Mouse (Mus musculus): ENCODE measurements at regions not wholly inside any gene's neighbourhood (a gene's known extent, or its start where the extent isn't known, plus 50 kb on each side); places are given as distances from the start of the nearest gene placed in this dataset.

- no peak for DNase-seq
Observed at GRCm38 (mm10) chr4:81005507-81006328, 95.3 kb downstream of the Lurap1l start.

- DNase-seq = no peak
Observed at GRCm38 (mm10) chr4:81006546-81006945, 96.1 kb downstream of the Lurap1l start.

- DNase-seq = no peak
Observed at GRCm38 (mm10) chr4:81021850-81022249, 111.4 kb downstream of the Lurap1l start.

- no peak for DNase-seq
Observed at GRCm38 (mm10) chr4:81023436-81023983, 113.1 kb downstream of the Lurap1l start.

GRCm38 (mm10) chr4:81027558-81027957 is 117.1 kb downstream of the Lurap1l start:
- DNase-seq = no peak

GRCm38 (mm10) chr4:81030671-81031070 is 120.2 kb downstream of the Lurap1l start:
- DNase-seq = no peak

DNA sequence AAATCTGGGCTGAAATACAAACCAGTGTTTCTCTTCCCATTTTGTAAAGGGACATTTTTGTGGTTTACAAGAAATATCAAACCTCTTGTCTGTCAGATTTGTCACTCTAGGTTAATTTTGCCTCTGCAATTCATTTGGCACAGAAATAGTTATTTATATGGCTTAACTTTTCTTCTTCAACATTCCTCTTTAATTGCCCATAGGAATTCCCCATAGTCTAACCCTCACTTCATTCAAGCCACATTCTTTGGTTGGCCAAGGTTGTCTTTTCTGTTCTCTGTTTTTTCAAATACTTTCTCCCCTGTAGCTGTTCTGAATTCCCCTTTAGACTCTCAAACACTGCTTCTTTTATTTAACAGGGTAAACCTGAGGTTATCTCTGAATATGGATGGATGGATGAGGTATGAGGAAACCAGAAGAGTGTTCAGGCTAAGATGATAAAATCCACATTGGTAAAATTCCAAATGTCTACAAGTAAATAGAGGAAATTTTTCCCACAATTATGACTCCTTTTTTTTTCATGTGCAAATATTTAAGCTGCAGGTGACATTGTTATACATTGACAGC is 127.0 kb downstream of the Lurap1l start:
- DNase-seq = no peak

GRCm38 (mm10) chr4:81058227-81058626 is 147.8 kb downstream of the Lurap1l start:
- DNase-seq = no peak

DNA sequence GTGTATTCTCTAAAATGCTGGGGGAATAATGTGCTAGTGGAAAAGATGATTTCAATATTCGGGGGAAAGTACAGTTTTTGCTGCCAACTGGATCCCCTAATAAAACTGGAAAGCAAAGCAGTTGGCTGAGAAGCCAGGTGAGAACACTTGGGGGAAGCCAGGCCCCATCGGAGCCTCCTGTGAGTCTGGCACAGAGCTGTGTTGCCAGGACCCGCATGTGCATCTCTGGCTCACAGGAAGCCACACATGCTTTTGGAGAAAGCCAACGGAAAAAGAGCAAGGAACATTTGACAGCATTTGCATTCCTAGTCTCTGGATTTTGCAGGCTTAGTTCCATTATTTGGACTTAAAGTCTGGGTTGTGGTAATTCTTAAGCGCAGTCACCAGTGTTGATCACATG is 148.4 kb downstream of the Lurap1l start:
- DNase-seq = no peak

DNA sequence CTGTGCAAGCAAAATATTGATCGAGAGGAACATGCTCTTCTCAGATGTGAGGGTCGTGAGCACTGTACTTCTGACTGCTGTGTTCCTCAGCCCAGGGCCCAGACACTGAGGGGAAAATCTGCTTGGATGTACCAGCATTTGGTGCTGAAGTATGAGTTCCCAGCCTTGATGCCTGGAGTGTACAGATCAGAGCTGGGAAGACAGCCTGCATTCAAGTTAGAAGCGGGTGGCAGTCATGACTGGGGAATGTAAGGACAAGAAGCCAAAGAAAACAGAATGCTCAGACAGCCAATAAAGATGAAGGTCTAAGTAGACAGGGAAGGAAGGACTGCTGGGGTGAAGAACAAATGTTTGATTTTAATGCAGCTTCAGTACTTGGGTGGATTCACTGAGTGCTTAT is 148.9 kb downstream of the Lurap1l start:
- DNase-seq = no peak

DNA sequence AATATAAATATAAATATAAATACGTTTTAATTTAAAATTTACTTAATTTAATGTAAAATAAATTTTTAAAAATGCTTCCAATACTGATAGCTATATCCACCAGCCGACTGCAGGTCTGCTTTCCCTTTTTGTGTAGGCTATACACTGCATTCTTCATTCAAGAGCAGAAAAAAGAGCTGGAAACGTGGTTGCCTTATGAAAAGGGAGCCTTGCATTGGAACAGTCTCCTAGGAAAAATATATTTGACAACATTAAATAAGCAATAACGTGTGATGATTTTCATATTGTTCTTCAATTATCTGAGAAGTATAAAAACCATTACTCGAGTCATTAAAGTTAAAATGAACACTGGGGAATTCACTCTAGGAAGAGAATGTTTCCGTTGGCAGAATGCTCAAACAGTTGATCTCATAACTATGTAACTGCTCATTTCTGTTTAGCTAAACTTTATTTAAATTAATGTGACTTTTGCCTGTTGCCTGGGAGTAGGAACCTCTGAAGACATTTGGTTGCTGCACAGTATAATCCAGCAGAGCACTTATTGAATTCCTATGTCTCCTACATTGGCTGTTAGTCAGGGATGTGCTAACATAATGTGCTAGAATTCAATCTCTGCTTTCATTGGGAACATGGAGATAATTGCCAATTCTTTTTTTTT is 172.0 kb downstream of the Lurap1l start:
- no peak for DNase-seq

GRCm38 (mm10) chr4:81085188-81085587 is 174.7 kb downstream of the Lurap1l start:
- DNase-seq = no peak

GRCm38 (mm10) chr4:81096581-81096980 is 186.1 kb downstream of the Lurap1l start:
- DNase-seq = no peak

GRCm38 (mm10) chr4:81097597-81097996 is 187.2 kb downstream of the Lurap1l start:
- no peak for DNase-seq

- DNase-seq = no peak
Observed at GRCm38 (mm10) chr4:81101049-81101448, 190.6 kb downstream of the Lurap1l start.

DNA sequence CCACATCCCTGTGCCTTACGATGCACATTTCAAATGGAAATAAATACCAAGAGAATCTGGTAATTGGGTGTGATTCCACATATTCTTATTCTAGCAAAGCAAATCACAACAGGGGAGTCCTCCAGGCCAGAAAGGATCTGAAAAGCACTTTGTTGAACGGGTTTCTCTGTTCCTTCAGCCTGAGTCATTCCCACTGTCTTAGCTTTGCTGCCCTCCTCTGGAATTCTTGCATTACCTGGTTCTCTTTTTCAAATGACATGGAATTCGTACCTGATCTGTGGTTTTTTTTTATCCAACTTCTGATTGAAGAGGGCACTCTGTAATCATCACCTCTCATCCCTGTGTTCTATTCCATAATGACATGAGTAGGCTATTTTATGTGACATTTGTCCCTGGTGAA is 200.9 kb downstream of the Lurap1l start:
- DNase-seq = no peak

DNA sequence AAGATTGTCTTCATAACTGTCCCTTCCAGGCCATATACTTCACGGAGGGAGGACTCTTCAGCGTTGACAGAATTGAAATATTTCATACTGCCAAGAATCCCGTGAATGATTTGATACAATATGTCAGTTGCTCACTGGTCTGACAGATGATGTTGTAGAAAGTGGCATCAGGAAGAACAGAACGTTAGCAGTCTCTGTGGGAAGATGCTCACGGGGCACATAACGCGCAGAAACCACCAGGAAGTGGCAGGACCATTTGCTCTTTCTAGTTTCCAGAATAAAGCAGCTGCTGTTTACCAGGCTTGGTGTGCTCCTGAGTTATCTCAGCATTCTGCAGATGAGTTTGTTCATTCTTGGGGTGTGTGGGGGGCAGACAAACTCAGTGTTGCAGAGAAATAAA is 206.0 kb downstream of the Lurap1l start:
- no peak for DNase-seq

GRCm38 (mm10) chr4:81124155-81124554 is 213.7 kb downstream of the Lurap1l start:
- no peak for DNase-seq

DNA sequence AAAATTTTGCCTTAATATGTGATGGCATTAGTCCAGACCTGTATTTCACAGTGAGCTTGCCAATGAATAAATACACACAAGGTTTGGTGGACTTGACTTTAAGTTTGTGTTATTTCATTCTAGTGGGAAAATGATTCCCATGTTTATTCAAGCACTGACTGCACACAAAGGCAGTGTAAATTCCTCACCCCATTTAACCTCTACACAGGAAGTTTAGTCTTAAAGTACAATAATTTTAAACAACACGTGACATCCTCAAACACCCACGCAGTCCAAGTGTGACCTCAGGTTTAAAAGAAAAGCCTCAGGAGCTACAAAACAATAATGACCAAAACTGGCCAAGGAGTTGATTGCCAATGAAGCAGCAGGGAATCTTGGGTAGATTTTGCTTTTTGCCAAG is 219.4 kb downstream of the Lurap1l start:
- no peak for DNase-seq

- DNase-seq = no peak
Observed at GRCm38 (mm10) chr4:81173111-81173510, 262.7 kb downstream of the Lurap1l start.

DNA sequence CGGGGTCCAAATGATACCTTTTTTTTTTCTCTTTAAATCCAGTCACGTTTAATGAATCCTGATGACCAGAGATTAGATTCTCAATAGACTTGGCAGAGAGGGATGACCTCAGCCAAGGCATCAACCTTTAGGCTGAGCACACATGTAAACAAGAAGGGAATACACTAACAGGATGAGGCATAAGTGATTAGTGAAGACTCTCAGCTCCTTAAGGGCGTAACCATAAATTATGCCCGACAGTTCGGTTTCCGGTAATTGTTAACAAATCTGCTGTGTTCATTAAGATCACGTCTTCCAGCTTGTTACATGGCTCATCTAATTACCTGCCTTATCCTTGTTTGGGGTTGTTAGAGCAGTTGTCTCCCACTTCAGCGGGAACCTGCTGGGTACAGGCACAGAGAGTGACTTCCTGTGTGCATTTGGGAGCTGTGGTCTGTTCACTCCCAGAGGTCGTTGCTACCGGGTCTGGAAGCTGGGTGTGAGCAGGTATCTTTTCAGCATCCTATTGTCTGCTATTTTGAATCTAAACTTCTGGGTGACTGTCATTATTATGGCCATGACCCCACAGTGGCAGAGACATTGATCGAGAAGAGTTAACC is 265.1 kb downstream of the Mpdz start:
- DNase-seq = no peak

DNA sequence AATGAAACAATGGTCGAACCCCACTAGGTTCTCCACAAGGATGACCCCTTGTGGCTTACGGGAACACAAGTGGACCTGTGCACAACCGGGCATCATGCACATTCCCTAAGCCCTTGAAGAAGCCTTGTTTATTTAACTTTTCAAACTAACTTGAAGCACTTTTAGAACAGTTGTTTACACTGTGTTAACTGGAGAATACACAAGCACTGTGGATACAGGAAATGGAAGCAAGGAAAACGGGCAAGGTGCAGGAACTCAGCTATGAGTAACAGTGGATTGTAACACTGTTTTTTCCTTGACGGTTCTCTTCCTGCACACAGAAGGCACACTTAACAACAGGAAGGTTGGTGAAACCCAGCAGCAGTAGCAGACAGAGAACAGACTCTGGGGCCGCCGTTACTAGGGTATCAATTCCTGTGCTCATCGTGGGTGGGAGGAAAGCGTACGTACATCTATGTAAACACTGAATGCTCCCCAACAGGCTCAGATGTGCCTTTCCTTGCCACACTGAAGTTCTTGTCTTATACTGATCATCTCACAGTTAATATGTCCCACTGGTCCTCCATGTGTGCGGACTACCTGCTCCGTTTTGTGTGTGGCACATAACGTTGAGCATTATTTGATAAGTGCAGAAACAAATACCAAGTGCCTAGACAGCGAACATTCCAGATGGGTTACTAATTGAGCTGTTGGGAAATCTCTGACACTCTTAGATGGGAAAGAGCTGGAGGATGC is 264.4 kb downstream of the Mpdz start:
- no peak for DNase-seq

DNA sequence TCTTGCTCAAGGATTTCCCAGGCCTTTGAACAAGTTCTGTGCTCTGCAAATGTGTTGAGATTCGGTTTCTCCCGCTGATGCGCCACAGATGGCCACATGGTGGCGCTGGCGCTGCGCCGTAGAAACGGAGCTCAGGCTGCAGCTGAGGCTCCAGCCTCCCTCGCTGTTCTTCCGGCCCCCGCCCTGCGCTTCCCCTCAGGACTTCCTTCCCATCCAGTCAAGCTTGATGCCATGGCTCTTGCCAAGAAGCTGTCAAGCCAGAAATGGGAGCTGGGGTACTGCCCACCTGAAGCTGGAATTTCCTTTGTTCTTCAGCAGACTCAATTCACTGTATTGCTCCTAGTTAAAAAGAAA is 263.9 kb downstream of the Mpdz start:
- peak; percentile 79 for DNase-seq
